Mouse (Mus musculus): ENCODE measurements around the gene Ssx2ip. TPM values are rescaled to one million over a fixed set of nuclear protein-coding genes. Genes with fewer than 3 reads are reported as not detected.

Gene Ssx2ip
- polyA plus RNA-seq, 1 experiment from 2014 or later: 19.6 TPM

GRCm38 (mm10) chr3:146378753-146379152 is 25.7 kb upstream of the Ssx2ip start:
- Histone ChIP-seq H3K4me2 (no peak overlapping the region), H3K9ac (replicated peaks) (no peak overlapping the region), H3K4me3 (replicated peaks) (no peak overlapping the region), H3K36me3 (no peaks in the 10 kb centered on the region), H3K4me1 (replicated peaks) (0 out of 2 replicates have a peak, but pooled peaks cover 2% of the 10 kb centered on the region), H3K9me3 (0 out of 2 replicates have a peak, but pooled peaks cover 5% of the 10 kb centered on the region), H3K27ac (no peak overlapping the region), H3K27me3 (no peaks in the 10 kb centered on the region)
- no peak for ATAC-seq (ENCODE audit: insufficient number of reproducible peaks, insufficient read depth, low FRiP score, low TSS enrichment, low read depth)
- 75% methylated on average over 8 of the region's 8 CpGs for WGBS

GRCm38 (mm10) chr3:146379740-146380466 is 24.5 kb upstream of the Ssx2ip start:
- H3K27me3 ChIP-seq: no peaks in the 10 kb centered on the region

DNA sequence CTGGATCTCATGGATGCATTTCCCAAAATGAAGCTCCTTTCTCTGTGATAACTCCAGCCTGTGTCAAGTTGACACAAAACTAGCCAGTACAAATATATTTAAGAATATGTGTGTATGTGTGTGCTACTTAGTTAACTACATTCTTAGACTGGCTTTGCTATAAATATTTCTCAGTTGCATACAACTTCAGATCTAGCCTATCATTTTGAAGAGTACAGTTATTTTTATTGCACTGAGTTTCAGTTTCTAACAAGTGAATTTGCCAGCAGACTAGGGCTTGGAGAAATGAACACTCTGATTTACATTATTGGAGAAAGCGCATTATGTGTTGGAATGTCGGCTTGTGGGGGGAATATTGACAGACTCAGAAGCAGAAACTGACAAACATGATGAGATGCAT is 23.6 kb upstream of the Ssx2ip start:
- no peaks in the 10 kb centered on the region for H3K4me1 ChIP-seq (replicated peaks)
- no peak overlapping the region for H3K9ac ChIP-seq (replicated peaks)
- no peak overlapping the region for H3K4me3 ChIP-seq (replicated peaks)
- 0 out of 2 replicates have a peak, but pooled peaks cover 5% of the 10 kb centered on the region for H3K9me3 ChIP-seq
- no peaks in the 10 kb centered on the region for H3K36me3 ChIP-seq
- H3K4me2 ChIP-seq: no peak overlapping the region
- H3K27ac ChIP-seq: no peak overlapping the region
- ATAC-seq (ENCODE audit: insufficient number of reproducible peaks, insufficient read depth, low FRiP score, low TSS enrichment, low read depth): no peak
- WGBS: 95% methylated on average over 2 of the region's 2 CpGs
- H3K27me3 ChIP-seq: no peaks in the 10 kb centered on the region

More at GRCm38 (mm10) chr3:146379740-146380466, 24.5 kb upstream of the Ssx2ip start:
- Histone ChIP-seq H3K9ac (replicated peaks) (no peak overlapping the region), H3K27ac (no peak overlapping the region), H3K4me1 (replicated peaks) (no peaks in the 10 kb centered on the region), H3K4me3 (replicated peaks) (no peak overlapping the region), H3K4me2 (no peak overlapping the region), H3K9me3 (0 out of 2 replicates have a peak, but pooled peaks cover 5% of the 10 kb centered on the region), H3K36me3 (no peaks in the 10 kb centered on the region)
- no peak for ATAC-seq (ENCODE audit: insufficient number of reproducible peaks, insufficient read depth, low FRiP score, low TSS enrichment, low read depth)
- 83% methylated on average over 9 of the region's 9 CpGs for WGBS

DNA sequence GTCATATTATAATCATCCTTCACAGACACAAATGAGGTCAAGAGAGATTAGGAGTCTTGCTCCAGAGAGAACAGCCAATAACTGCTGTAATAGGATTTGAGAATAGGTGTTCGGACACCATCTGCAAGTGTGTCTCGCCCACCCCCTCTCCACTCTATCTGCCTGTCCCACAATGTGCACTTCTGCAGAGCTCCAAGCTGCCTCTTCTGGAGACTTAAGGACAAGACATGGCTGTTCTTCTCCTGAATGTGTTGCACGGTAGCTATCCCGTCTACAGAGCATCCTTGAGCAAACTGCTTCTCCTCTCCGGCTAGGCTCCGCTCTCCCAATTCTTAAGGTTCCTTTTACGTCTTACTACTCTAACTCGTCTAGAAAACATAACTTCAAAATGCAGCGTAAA is 23.0 kb upstream of the Ssx2ip start:
- H3K36me3 ChIP-seq: no peaks in the 10 kb centered on the region
- no peak overlapping the region for H3K27ac ChIP-seq
- no peak for ATAC-seq (ENCODE audit: insufficient number of reproducible peaks, insufficient read depth, low FRiP score, low TSS enrichment, low read depth)
- no peaks in the 10 kb centered on the region for H3K4me1 ChIP-seq (replicated peaks)
- 0 out of 2 replicates have a peak, but pooled peaks cover 5% of the 10 kb centered on the region for H3K9me3 ChIP-seq
- no peak overlapping the region for H3K4me3 ChIP-seq (replicated peaks)
- no peak overlapping the region for H3K9ac ChIP-seq (replicated peaks)
- 93% methylated on average over 9 of the region's 9 CpGs for WGBS
- no peaks in the 10 kb centered on the region for H3K27me3 ChIP-seq
- no peak overlapping the region for H3K4me2 ChIP-seq

DNA sequence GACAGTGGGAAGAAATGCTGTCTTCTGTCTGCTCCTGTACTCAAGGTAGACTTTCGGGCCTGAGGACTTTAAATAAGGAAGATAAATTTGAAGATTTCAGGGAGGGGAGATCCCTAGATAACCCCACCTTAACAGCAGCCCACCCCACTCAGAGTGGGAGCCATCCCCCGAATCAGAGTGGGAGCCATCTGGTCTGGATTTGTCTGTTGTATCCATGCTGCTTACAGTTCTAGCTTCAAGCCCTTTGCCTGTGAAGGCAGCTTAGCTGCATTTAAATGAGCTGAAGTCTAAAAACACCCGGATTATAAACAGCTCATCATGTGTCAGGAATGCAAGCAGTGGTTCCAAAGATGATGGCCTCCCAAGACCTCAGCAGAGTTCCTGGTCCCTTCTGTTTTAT is 17.6 kb upstream of the Ssx2ip start:
- no peak overlapping the region for H3K4me3 ChIP-seq (replicated peaks)
- no peak for ATAC-seq (ENCODE audit: insufficient number of reproducible peaks, insufficient read depth, low FRiP score, low TSS enrichment, low read depth)
- 78% methylated on average over 3 of the region's 3 CpGs for WGBS

DNA sequence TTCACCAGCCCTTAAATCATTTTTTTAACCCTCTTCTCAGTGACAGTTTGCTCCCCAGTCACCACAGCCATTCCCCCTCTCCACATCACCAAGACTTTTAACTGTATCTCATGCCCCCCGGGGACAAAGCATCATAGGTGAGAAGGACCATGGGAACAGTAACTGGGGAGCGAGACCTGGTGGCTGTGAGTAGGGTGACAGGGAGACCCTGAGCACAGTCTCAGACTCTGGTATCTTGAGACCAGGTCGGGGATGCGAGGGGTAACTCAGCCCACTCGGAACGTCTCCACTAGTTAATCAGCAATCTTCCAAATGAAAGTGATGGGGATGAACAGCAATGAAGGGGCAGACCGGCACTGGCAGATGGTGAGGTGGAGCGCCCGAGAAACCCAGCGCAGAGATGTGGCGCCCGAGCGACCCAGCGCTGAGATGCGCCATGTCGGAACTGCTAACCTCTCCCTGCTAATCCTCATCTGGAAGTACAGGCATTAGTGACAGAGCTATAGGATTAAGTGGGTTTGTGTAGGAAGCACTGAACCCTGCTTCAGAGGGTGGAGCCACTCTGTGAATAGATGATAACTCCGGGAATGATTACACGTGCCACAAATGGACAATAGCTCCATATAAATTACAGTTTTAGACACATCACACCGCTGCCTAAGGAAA is 11.7 kb upstream of the Ssx2ip start:
- ATAC-seq (ENCODE audit: insufficient number of reproducible peaks, insufficient read depth, low FRiP score, low TSS enrichment, low read depth): no peak
- 77% methylated on average over 19 of the region's 19 CpGs for WGBS
- no peaks in the 10 kb centered on the region for H3K36me3 ChIP-seq
- H3K27ac ChIP-seq: no peak overlapping the region
- H3K4me2 ChIP-seq: no peak overlapping the region
- peaks cover 4% of the 10 kb centered on the region; the same call in 1 of the 2 replicates for H3K4me1 ChIP-seq (replicated peaks)
- H3K9me3 ChIP-seq: no peaks in the 10 kb centered on the region
- H3K9ac ChIP-seq (replicated peaks): no peak overlapping the region
- H3K27me3 ChIP-seq: no peaks in the 10 kb centered on the region
- no peak overlapping the region for H3K4me3 ChIP-seq (replicated peaks)

More for the DNA sequence above, 17.6 kb upstream of the Ssx2ip start:
- H3K27me3 ChIP-seq: no peaks in the 10 kb centered on the region
- H3K36me3 ChIP-seq: no peaks in the 10 kb centered on the region
- no peak overlapping the region for H3K9ac ChIP-seq (replicated peaks)
- H3K4me2 ChIP-seq: no peak overlapping the region
- 0 out of 2 replicates have a peak, but pooled peaks cover 5% of the 10 kb centered on the region for H3K9me3 ChIP-seq
- no peaks in the 10 kb centered on the region for H3K4me1 ChIP-seq (replicated peaks)
- H3K27ac ChIP-seq: no peak overlapping the region

DNA sequence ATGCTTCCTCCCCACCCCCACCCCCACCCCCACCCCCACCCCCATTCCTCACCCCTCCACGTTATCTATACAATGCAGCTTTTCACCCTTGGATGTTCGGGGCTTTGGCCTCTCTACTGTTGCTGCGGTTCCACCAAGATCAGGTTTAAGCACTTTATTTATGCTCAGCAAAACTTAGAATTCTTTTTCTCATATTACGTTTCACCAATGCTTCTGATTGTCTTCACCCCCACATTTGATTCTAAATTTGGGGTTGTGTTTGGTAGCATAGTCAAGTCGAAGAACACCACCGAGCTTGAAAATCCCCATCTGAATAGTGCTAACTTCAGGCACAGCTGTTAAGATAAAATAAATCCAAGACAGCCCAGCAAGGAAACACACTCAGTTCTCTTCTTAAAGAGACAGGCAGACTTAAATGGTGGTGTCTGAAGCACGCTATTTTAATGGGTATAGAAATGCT is 10.8 kb upstream of the Ssx2ip start:
- H3K36me3 ChIP-seq: no peaks in the 10 kb centered on the region
- H3K27me3 ChIP-seq: no peaks in the 10 kb centered on the region
- no peak overlapping the region for H3K4me2 ChIP-seq

GRCm38 (mm10) chr3:146396256-146396655 is 8.2 kb upstream of the Ssx2ip start:
- 78% methylated on average over 6 of the region's 6 CpGs for WGBS
- Histone ChIP-seq H3K4me1 (replicated peaks) (peaks cover 4% of the 10 kb centered on the region; the same call in 1 of the 2 replicates), H3K9me3 (no peaks in the 10 kb centered on the region), H3K4me3 (replicated peaks) (no peak overlapping the region), H3K4me2 (no peak overlapping the region), H3K9ac (replicated peaks) (no peak overlapping the region), H3K27ac (no peak overlapping the region), H3K27me3 (no peaks in the 10 kb centered on the region), H3K36me3 (no peaks in the 10 kb centered on the region)
- ATAC-seq (ENCODE audit: insufficient number of reproducible peaks, insufficient read depth, low FRiP score, low TSS enrichment, low read depth): no peak

More for the DNA sequence above, 10.8 kb upstream of the Ssx2ip start:
- Histone ChIP-seq H3K27ac (no peak overlapping the region), H3K4me1 (replicated peaks) (peaks cover 4% of the 10 kb centered on the region; the same call in 1 of the 2 replicates), H3K9ac (replicated peaks) (no peak overlapping the region), H3K9me3 (no peaks in the 10 kb centered on the region), H3K4me3 (replicated peaks) (no peak overlapping the region)
- WGBS: 57% methylated on average over 7 of the region's 7 CpGs
- ATAC-seq (ENCODE audit: insufficient number of reproducible peaks, insufficient read depth, low FRiP score, low TSS enrichment, low read depth): no peak

- peak; percentile 61; the same call in 1 of the 2 replicates for ATAC-seq (ENCODE audit: insufficient number of reproducible peaks, insufficient read depth, low FRiP score, low TSS enrichment, low read depth)
- no peaks in the 10 kb centered on the region for H3K36me3 ChIP-seq
- H3K4me2 ChIP-seq: no peak overlapping the region
- no peaks in the 10 kb centered on the region for H3K9me3 ChIP-seq
- no peaks in the 10 kb centered on the region for H3K27me3 ChIP-seq
- no peak overlapping the region for H3K4me3 ChIP-seq (replicated peaks)
- peaks cover 4% of the 10 kb centered on the region; the same call in 1 of the 2 replicates for H3K4me1 ChIP-seq (replicated peaks)
- no peak overlapping the region for H3K9ac ChIP-seq (replicated peaks)
- H3K27ac ChIP-seq: no peak overlapping the region
- 87% methylated on average over 1 of the region's 1 CpGs for WGBS
Measured at GRCm38 (mm10) chr3:146396934-146397333, 7.5 kb upstream of the Ssx2ip start.

DNA sequence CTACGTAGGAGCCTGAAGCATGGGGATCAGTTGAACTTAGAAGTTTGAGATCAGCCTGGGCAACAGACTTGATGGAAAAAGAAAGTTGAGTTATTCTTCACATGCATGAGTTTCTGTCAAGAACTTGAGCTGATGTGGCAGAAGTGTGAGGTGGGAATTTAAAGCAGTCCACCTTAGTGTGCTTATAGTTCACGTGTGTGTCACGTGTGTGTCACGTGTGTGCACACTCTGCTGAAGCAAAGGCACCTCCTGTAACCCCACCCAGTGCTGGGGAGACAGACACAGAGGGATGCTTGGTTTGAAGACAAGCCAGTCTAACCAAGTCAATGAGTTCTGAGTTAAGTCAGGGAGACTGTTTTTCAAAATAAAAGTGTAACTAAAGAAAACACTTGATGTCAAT is 6.6 kb upstream of the Ssx2ip start:
- no peaks in the 10 kb centered on the region for H3K27me3 ChIP-seq
- H3K4me2 ChIP-seq: no peak overlapping the region
- H3K9ac ChIP-seq (replicated peaks): no peak overlapping the region
- no peak for ATAC-seq (ENCODE audit: insufficient number of reproducible peaks, insufficient read depth, low FRiP score, low TSS enrichment, low read depth)
- no peaks in the 10 kb centered on the region for H3K36me3 ChIP-seq
- no peak overlapping the region for H3K27ac ChIP-seq
- no peak overlapping the region for H3K4me3 ChIP-seq (replicated peaks)
- peaks cover 4% of the 10 kb centered on the region; the same call in 1 of the 2 replicates for H3K4me1 ChIP-seq (replicated peaks)
- no peaks in the 10 kb centered on the region for H3K9me3 ChIP-seq
- WGBS: 84% methylated on average over 4 of the region's 4 CpGs

GRCm38 (mm10) chr3:146399203-146399602 is 5.2 kb upstream of the Ssx2ip start:
- no peak overlapping the region for H3K9ac ChIP-seq (replicated peaks)
- no peak overlapping the region for H3K4me2 ChIP-seq
- no peak overlapping the region for H3K27ac ChIP-seq
- no peak for ATAC-seq (ENCODE audit: insufficient number of reproducible peaks, insufficient read depth, low FRiP score, low TSS enrichment, low read depth)
- H3K36me3 ChIP-seq: no peaks in the 10 kb centered on the region
- H3K4me1 ChIP-seq (replicated peaks): peaks cover 5% of the 10 kb centered on the region
- no peak overlapping the region for H3K4me3 ChIP-seq (replicated peaks)
- no peaks in the 10 kb centered on the region for H3K27me3 ChIP-seq
- no peaks in the 10 kb centered on the region for H3K9me3 ChIP-seq
- WGBS: 91% methylated on average over 5 of the region's 5 CpGs

All from limb, embryonic 12.5 days (tissue).